ENCODE assay signal across 9 mouse cellular contexts in genomic region chr17:6019776-6020175, GRCm38 (mm10). TPM values are rescaled to one million over a fixed set of nuclear protein-coding genes. Genes with fewer than 3 reads are reported as not detected.
A peak's percentile ranks its signal among the peaks of the same experiment; 100 is the strongest.
DNase-seq lines count a peak whose midpoint lies in the region; ATAC-seq lines count a peak whose summit lies in the region.
"Had no signal": no experiment of that assay in that cellular context is flagged by ENCODE, and none has a peak within 500 bp of the region (broad histone marks: within the 10 kb centered on the region; RNA-seq: fewer than 3 reads in every experiment).

No protein-coding gene starts in this region.

- H3K9ac ChIP-seq in hindbrain, embryonic 13.5 days, result no peak overlapping the region

- H3K27me3 ChIP-seq in hindbrain, embryonic 13.5 days, result no peaks in the 10 kb centered on the region
- H3K27me3 ChIP-seq: megakaryocyte, embryonic 14.5 days had no signal

- H3K27ac ChIP-seq in hindbrain, embryonic 13.5 days, result no peak overlapping the region

- peaks cover 11% of the 10 kb centered on the region for H3K4me1 ChIP-seq in hindbrain, embryonic 13.5 days (replicated peaks)

- intact Hi-C loops in left cerebral cortex, postnatal 14 days (cut with DNase I), result loop anchor here (10.0 kb wide), 1 partner anchor 225 kb away; no protein-coding TSS in a partner anchor

- H3K4me2 ChIP-seq in hindbrain, embryonic 13.5 days, result no peak overlapping the region

- H3K36me3 ChIP-seq in hindbrain, embryonic 13.5 days, result no peaks in the 10 kb centered on the region

- H3K9me3 ChIP-seq in hindbrain, embryonic 13.5 days, result no peaks in the 10 kb centered on the region
- H3K9me3 ChIP-seq: megakaryocyte, embryonic 14.5 days had no signal

- WGBS in hindbrain, embryonic 13.5 days, result 69% methylated on average over 2 of the region's 2 CpGs

- no peak for ATAC-seq in CD4-positive, CD25-positive, alpha-beta regulatory T cell, adult 4 months
- ATAC-seq in cerebellum, adult (ENCODE audit: insufficient number of reproducible peaks, low FRiP score, low TSS enrichment), result 0 out of 2 replicates have a peak, but pooled peaks have one; percentile 52
- no peak for ATAC-seq in hindbrain, embryonic 13.5 days (ENCODE audit: low FRiP score)

- H3K4me3 ChIP-seq in hindbrain, embryonic 13.5 days, result no peak overlapping the region
- H3K4me3 ChIP-seq: megakaryocyte, embryonic 14.5 days had no signal

- DNase-seq in CD4-positive, CD25-positive, alpha-beta regulatory T cell, adult 2 months (ENCODE audit: low read depth, low spot score), result peak; percentile 43
- DNase-seq in left cerebral cortex, postnatal 14 days (ENCODE audit: low spot score in 2 of 2), result peak; percentile 39 to 56
- DNase-seq in left cerebral cortex, adult 11 months (ENCODE audit: low spot score), result no peak
- DNase-seq in kidney, postnatal 4 days, result peak; percentile 68 to 72
- peak; percentile 45 for DNase-seq in thymus, postnatal 25 days

RNA-seq across cellular contexts. Expression of gene Serac1, which starts 59.8 kb away (rescaled TPM):
- polyA plus RNA-seq in CD4-positive, CD25-positive, alpha-beta regulatory T cell, adult 4 months (2017; shearing (Covaris generic)), result 1 to 10 TPM; 1.4 to 2.3 TPM
- total RNA-seq in left cerebral cortex, postnatal 14 days (2021), result 10 to 100 TPM; 15.5 to 16.3 TPM
- polyA plus RNA-seq in hindbrain, embryonic 13.5 days (2015; fragmentation: Nextera tagmentation; extraction: Ambion mirVana), result 14.1 and 14.2 TPM in 2 replicates

RNA-seq across cellular contexts. Expression of gene Gtf2h5, which starts 59.8 kb away (rescaled TPM):
- 10 to 100 TPM; 93.2 to 94.5 TPM for polyA plus RNA-seq in CD4-positive, CD25-positive, alpha-beta regulatory T cell, adult 4 months (2017; shearing (Covaris generic))
- total RNA-seq in left cerebral cortex, postnatal 14 days (2021), result 100 to 1,000 TPM; 140 to 152 TPM
- polyA plus RNA-seq in hindbrain, embryonic 13.5 days (2015; fragmentation: Nextera tagmentation; extraction: Ambion mirVana), result 207 and 208 TPM in 2 replicates
